ENCODE assay signal across 31 mouse cellular contexts in the genomic region with DNA sequence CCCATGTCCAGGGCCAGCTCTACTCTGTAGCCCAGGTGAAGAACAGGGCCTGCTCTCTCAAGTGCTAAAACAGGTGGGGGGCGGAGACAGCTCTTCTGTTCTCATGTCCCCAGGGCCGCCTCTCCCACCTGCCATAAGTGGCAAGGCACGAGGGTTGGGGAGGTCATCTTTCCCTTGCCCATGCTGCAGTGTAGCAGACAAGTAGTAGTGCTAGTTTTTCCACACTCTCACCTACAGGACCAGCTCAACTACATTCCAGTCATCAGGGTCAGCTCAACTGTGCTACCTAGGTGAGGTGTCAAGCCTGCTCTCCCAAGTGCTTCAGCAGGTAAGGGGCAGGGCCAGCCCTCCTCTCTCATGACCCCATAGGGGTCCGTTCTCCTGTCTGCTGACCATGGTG.
DNase-seq lines count a peak whose midpoint lies in the region; ATAC-seq and TF ChIP-seq lines count a peak whose summit lies in the region.
"Had no signal": no experiment of that assay in that cellular context is flagged by ENCODE, and none has a peak within 500 bp of the region (broad histone marks: within the 10 kb centered on the region; RNA-seq: fewer than 3 reads in every experiment).

No protein-coding gene starts in this region.

- no peak overlapping the region for H3K9ac ChIP-seq in lung, embryonic 14.5 days
- no peak overlapping the region for H3K9ac ChIP-seq in midbrain, embryonic 12.5 days (replicated peaks)
- no peak overlapping the region for H3K9ac ChIP-seq in midbrain, postnatal 0 days (replicated peaks; ENCODE audit: low read length, poor library complexity, severe bottlenecking)
- no peak overlapping the region for H3K9ac ChIP-seq in embryonic facial prominence, embryonic 12.5 days
- H3K9ac ChIP-seq: forebrain, embryonic 15.5 days; liver, embryonic 15.5 days; stomach, embryonic 15.5 days had no signal

- H3K9me3 ChIP-seq in lung, embryonic 14.5 days (ENCODE audit: low read depth, low read length) = no peaks in the 10 kb centered on the region
- H3K9me3 ChIP-seq in midbrain, embryonic 12.5 days = no peaks in the 10 kb centered on the region
- H3K9me3 ChIP-seq in midbrain, postnatal 0 days (ENCODE audit: low read length) = no peaks in the 10 kb centered on the region
- H3K9me3 ChIP-seq in embryonic facial prominence, embryonic 12.5 days = no peaks in the 10 kb centered on the region
- H3K9me3 ChIP-seq: forebrain, embryonic 15.5 days; hindbrain, embryonic 10.5 days; limb, embryonic 10.5 days; liver, embryonic 15.5 days; stomach, embryonic 15.5 days had no signal

- peak; percentile 58; the same call in 1 of the 2 replicates for ATAC-seq in lung, embryonic 14.5 days (ENCODE audit: insufficient read depth)
- peak; percentile 34; the same call in 1 of the 2 replicates for ATAC-seq in midbrain, embryonic 12.5 days (ENCODE audit: low FRiP score, low read depth)
- no peak for ATAC-seq in midbrain, postnatal 0 days (ENCODE audit: low FRiP score)
- peak; percentile 28; the same call in 1 of the 2 replicates for ATAC-seq in embryonic facial prominence, embryonic 12.5 days (ENCODE audit: insufficient number of reproducible peaks, insufficient read depth, low FRiP score, low TSS enrichment)
- ATAC-seq in monocyte, adult 5-6 weeks (replicated peaks; ENCODE audit: insufficient number of reproducible peaks, low FRiP score, low TSS enrichment, poor library complexity, severe bottlenecking) = 0 out of 2 replicates have a peak, but pooled peaks have one; percentile 9
- ATAC-seq: forebrain, embryonic 15.5 days; inflammation-experienced regulatory T-cells, adult 6 months; Patski had no signal

- H3K4me2 ChIP-seq in lung, embryonic 14.5 days = no peak overlapping the region
- no peak overlapping the region for H3K4me2 ChIP-seq in midbrain, embryonic 12.5 days (replicated peaks)
- H3K4me2 ChIP-seq in midbrain, postnatal 0 days (ENCODE audit: low read depth, low read length, poor library complexity, severe bottlenecking) = no peak overlapping the region
- H3K4me2 ChIP-seq in embryonic facial prominence, embryonic 12.5 days (replicated peaks) = no peak overlapping the region
- H3K4me2 ChIP-seq: forebrain, embryonic 15.5 days; heart, embryonic 11.5 days; liver, embryonic 15.5 days; stomach, embryonic 15.5 days had no signal

- no peak overlapping the region for H3K27ac ChIP-seq in lung, embryonic 14.5 days (ENCODE audit: low read depth)
- no peak overlapping the region for H3K27ac ChIP-seq in midbrain, embryonic 12.5 days (replicated peaks)
- no peak overlapping the region for H3K27ac ChIP-seq in midbrain, postnatal 0 days (ENCODE audit: low read depth, low read length)
- H3K27ac ChIP-seq in embryonic facial prominence, embryonic 12.5 days = no peak overlapping the region
- H3K27ac ChIP-seq: forebrain, embryonic 15.5 days; hindbrain, embryonic 10.5 days; limb, embryonic 10.5 days; liver, embryonic 15.5 days; macrophage; stomach, embryonic 15.5 days had no signal

- no peaks in the 10 kb centered on the region for H3K4me1 ChIP-seq in lung, embryonic 14.5 days (ENCODE audit: insufficient read depth)
- H3K4me1 ChIP-seq in midbrain, embryonic 12.5 days = no peaks in the 10 kb centered on the region
- no peaks in the 10 kb centered on the region for H3K4me1 ChIP-seq in midbrain, postnatal 0 days (ENCODE audit: insufficient read depth, low read length)
- no peaks in the 10 kb centered on the region for H3K4me1 ChIP-seq in embryonic facial prominence, embryonic 12.5 days
- H3K4me1 ChIP-seq: hindbrain, embryonic 10.5 days; limb, embryonic 10.5 days; liver, embryonic 15.5 days; stomach, embryonic 15.5 days had no signal

- no peaks in the 10 kb centered on the region for H3K27me3 ChIP-seq in lung, embryonic 14.5 days (ENCODE audit: insufficient read depth, low read length)
- H3K27me3 ChIP-seq in midbrain, embryonic 12.5 days = no peaks in the 10 kb centered on the region
- H3K27me3 ChIP-seq in midbrain, postnatal 0 days (ENCODE audit: insufficient read depth, low read length) = no peaks in the 10 kb centered on the region
- no peaks in the 10 kb centered on the region for H3K27me3 ChIP-seq in embryonic facial prominence, embryonic 12.5 days
- H3K27me3 ChIP-seq: CH12.LX; forebrain, embryonic 15.5 days; liver, embryonic 15.5 days; Patski; stomach, embryonic 15.5 days had no signal

- DNase-seq in lung, embryonic 14.5 days = no peak
- DNase-seq in lung, postnatal 25 days (ENCODE audit: low spot score) = no peak
- no peak for DNase-seq in midbrain, postnatal 0 days (ENCODE audit: low spot score)
- no peak for DNase-seq in cerebellum, adult 9-10 months
- DNase-seq: B cell, adult 2 months; cerebellum, adult 11 months; cerebellum, postnatal 25 days; heart, postnatal 10 days; kidney, adult 2 months; kidney, postnatal 10 days; liver; midbrain, embryonic 14.5 days; right cerebral cortex, adult 18-20 months; right cerebral cortex, postnatal 4 days; thymus, adult 2 months; thymus, postnatal 4 days had no signal

- no peak overlapping the region for H3K4me3 ChIP-seq in lung, embryonic 14.5 days (ENCODE audit: low read depth, low read length)
- H3K4me3 ChIP-seq in midbrain, embryonic 12.5 days = no peak overlapping the region
- H3K4me3 ChIP-seq in midbrain, postnatal 0 days (ENCODE audit: low read depth, low read length) = no peak overlapping the region
- no peak overlapping the region for H3K4me3 ChIP-seq in embryonic facial prominence, embryonic 12.5 days
- H3K4me3 ChIP-seq: forebrain, embryonic 15.5 days; hindbrain, embryonic 10.5 days; limb, embryonic 10.5 days; liver, embryonic 15.5 days; myocyte; stomach, embryonic 15.5 days had no signal

- 64% methylated on average over 4 of the region's 4 CpGs for WGBS in lung, embryonic 14.5 days
- 93% methylated on average over 4 of the region's 4 CpGs for WGBS in midbrain, embryonic 12.5 days
- WGBS in midbrain, postnatal 0 days = 90% methylated on average over 4 of the region's 4 CpGs
- WGBS in embryonic facial prominence, embryonic 12.5 days = 82% methylated on average over 4 of the region's 4 CpGs

- H3K36me3 ChIP-seq in lung, embryonic 14.5 days (ENCODE audit: insufficient read depth) = no peaks in the 10 kb centered on the region
- no peaks in the 10 kb centered on the region for H3K36me3 ChIP-seq in midbrain, embryonic 12.5 days
- H3K36me3 ChIP-seq in midbrain, postnatal 0 days (ENCODE audit: insufficient read depth, low read length) = no peaks in the 10 kb centered on the region
- no peaks in the 10 kb centered on the region for H3K36me3 ChIP-seq in embryonic facial prominence, embryonic 12.5 days
- H3K36me3 ChIP-seq: forebrain, embryonic 15.5 days; G1E; hindbrain, embryonic 10.5 days; limb, embryonic 10.5 days; liver, embryonic 15.5 days; stomach, embryonic 15.5 days had no signal

- no peak for TF ChIP-seq CTCF in lung, embryonic 14.5 days (IDR thresholded peaks at IDR 0.05; ENCODE audit: low read depth)
- no peak for TF ChIP-seq CTCF in midbrain, postnatal 0 days (IDR thresholded peaks at IDR 0.05)
